Mouse (Mus musculus) MEL (cell line): ENCODE measurements around the gene Pde4a. TPM values are rescaled to one million over a fixed set of nuclear protein-coding genes. Genes with fewer than 3 reads are reported as not detected.

Source experiments
- DNase-seq: peaks from one replicate; pipeline ENCODE4 v3.0.0; 2011; ENCODE audit warnings: low read depth, low spot score
- H3K27ac ChIP-seq: 2 replicates; pipeline ENCODE4 v1.5.1; 2012; ENCODE audit warnings: low read depth, mild to moderate bottlenecking, control low read depth, low read length, moderate library complexity; ENCODE audit not compliant: control insufficient read depth
- H3K27me3 ChIP-seq, 2 experiments: fragments of 150-350 bp in 1 of 2; sonication (generic) in 1 of 2; 2 replicates each; pipeline ENCODE4 v1.6.1; 2012; ENCODE audit warnings: low read length in 2 of 2, mild to moderate bottlenecking in 2 of 2, improper control_type of control experiment in 1 of 2, moderate library complexity in 1 of 2; ENCODE audit not compliant: insufficient read depth in 2 of 2, control insufficient read depth in 1 of 2
- H3K36me3 ChIP-seq, 2 experiments: 2 replicates each; pipeline ENCODE4 v1.6.1; 2012 to 2014; ENCODE audit warnings: low read length in 2 of 2, improper control_type of control experiment in 1 of 2, inconsistent platforms in 1 of 2, mild to moderate bottlenecking in 1 of 2; ENCODE audit not compliant: insufficient read depth in 2 of 2, control insufficient read depth in 1 of 2
- H3K4me1 ChIP-seq, 2 experiments: fragments of 150-350 bp in 1 of 2; sonication (generic) in 1 of 2; 2 replicates each; pipeline ENCODE4 v1.6.1; 2012; ENCODE audit warnings: low read length in 2 of 2, improper control_type of control experiment in 1 of 2, mild to moderate bottlenecking in 1 of 2; ENCODE audit not compliant: insufficient read depth in 2 of 2, control insufficient read depth in 1 of 2
- H3K4me3 ChIP-seq, 2 experiments: fragments of 150-350 bp in 1 of 2; sonication (generic) in 1 of 2; 2 replicates each; pipeline ENCODE4 v1.5.1; 2012; ENCODE audit warnings: low read depth in 2 of 2, low read length in 2 of 2, mild to moderate bottlenecking in 2 of 2, moderate library complexity in 2 of 2, control low read depth in 1 of 2, improper control_type of control experiment in 1 of 2; ENCODE audit not compliant: control insufficient read depth in 1 of 2, insufficient read depth in 1 of 2
- H3K79me2 ChIP-seq: 2 replicates; pipeline ENCODE4 v1.6.1; 2012; ENCODE audit warnings: mild to moderate bottlenecking, low read length, moderate library complexity; ENCODE audit not compliant: control insufficient read depth, poor library complexity, insufficient read depth
- H3K9ac ChIP-seq: 2 replicates; pipeline ENCODE4 v1.6.1; 2012; ENCODE audit warnings: low read depth, mild to moderate bottlenecking, control low read depth, low read length, moderate library complexity; ENCODE audit not compliant: control insufficient read depth, poor library complexity, severe bottlenecking
- H3K9me3 ChIP-seq: fragments of 150-350 bp; sonication (generic); replicated peaks from 2 replicates; pipeline ENCODE4 v1.6.1; 2012; ENCODE audit warnings: mild to moderate bottlenecking, low read length, improper control_type of control experiment, moderate library complexity; ENCODE audit not compliant: insufficient read depth
- BHLHE40 ChIP-seq: IDR thresholded peaks from 2 replicates; pipeline ENCODE4 v1.6.1; 2012; ENCODE audit warnings: low read depth, mild to moderate bottlenecking, inconsistent platforms, low read length, improper control_type of control experiment, borderline replicate concordance
- CHD1 ChIP-seq: IDR thresholded peaks from 2 replicates; pipeline ENCODE4 v1.6.1; 2012; ENCODE audit warnings: low read depth, mild to moderate bottlenecking, inconsistent platforms, low read length, improper control_type of control experiment
- E2F4 ChIP-seq: IDR thresholded peaks from 2 replicates; pipeline ENCODE4 v1.6.1; 2011; ENCODE audit warnings: low read depth, low read length, improper control_type of control experiment, borderline replicate concordance
- ELF1 ChIP-seq: IDR thresholded peaks from 2 replicates; pipeline ENCODE4 v1.6.1; 2014; ENCODE audit warnings: low read depth, mild to moderate bottlenecking, inconsistent platforms, low read length, improper control_type of control experiment, moderate library complexity
- EP300 ChIP-seq, 2 experiments: IDR thresholded peaks; 2 replicates each; pipeline ENCODE4 v1.6.1; 2011; ENCODE audit warnings: improper control_type of control experiment in 2 of 2, low read length in 2 of 2, low read depth in 1 of 2, mild to moderate bottlenecking in 1 of 2
- ETS1 ChIP-seq: IDR thresholded peaks from 2 replicates; pipeline ENCODE4 v1.6.1; 2012; ENCODE audit warnings: low read depth, mild to moderate bottlenecking, inconsistent platforms, low read length, improper control_type of control experiment, moderate library complexity
- GABPA ChIP-seq: IDR thresholded peaks from 2 replicates; pipeline ENCODE4 v1.6.1; 2012; ENCODE audit warnings: low read depth, mild to moderate bottlenecking, inconsistent platforms, low read length, improper control_type of control experiment, moderate library complexity
- HCFC1 ChIP-seq: IDR thresholded peaks from 2 replicates; pipeline ENCODE4 v1.6.1; 2012; ENCODE audit warnings: low read depth, mild to moderate bottlenecking, inconsistent platforms, low read length, improper control_type of control experiment, moderate library complexity
- JUND ChIP-seq: IDR thresholded peaks from 2 replicates; pipeline ENCODE4 v1.6.1; 2011; ENCODE audit warnings: low read depth, mild to moderate bottlenecking, improper control_type of control experiment, low read length
- KAT2A ChIP-seq: conservative IDR thresholded peaks from 2 replicates; pipeline ENCODE4 v1.6.1; 2012; ENCODE audit warnings: low read depth, low read length, improper control_type of control experiment, inconsistent platforms
- MAFK ChIP-seq: IDR thresholded peaks from 2 replicates; pipeline ENCODE4 v1.6.1; 2011; ENCODE audit warnings: low read depth, mild to moderate bottlenecking, low read length, improper control_type of control experiment, borderline replicate concordance
- MAX ChIP-seq: IDR thresholded peaks from 2 replicates; pipeline ENCODE4 v1.6.1; 2011; ENCODE audit warnings: low read length, improper control_type of control experiment
- MAZ ChIP-seq: IDR thresholded peaks from 2 replicates; pipeline ENCODE4 v1.6.1; 2012; ENCODE audit warnings: low read depth, mild to moderate bottlenecking, inconsistent platforms, low read length, improper control_type of control experiment
- MEF2A ChIP-seq: IDR thresholded peaks from 2 replicates; pipeline ENCODE4 v1.6.1; 2014; ENCODE audit warnings: low read depth, mild to moderate bottlenecking, inconsistent platforms, low read length, improper control_type of control experiment; ENCODE audit not compliant: poor library complexity, insufficient replicate concordance, severe bottlenecking; ENCODE audit errors: extremely low read depth
- MXI1 ChIP-seq: IDR thresholded peaks from 2 replicates; pipeline ENCODE4 v1.6.1; 2011; ENCODE audit warnings: mild to moderate bottlenecking, low read depth, low read length, improper control_type of control experiment
- MYB ChIP-seq: IDR thresholded peaks from 2 replicates; pipeline ENCODE4 v1.6.1; 2011; ENCODE audit warnings: mild to moderate bottlenecking, low read depth, low read length, improper control_type of control experiment
- MYC ChIP-seq: IDR thresholded peaks from 2 replicates; pipeline ENCODE4 v1.6.1; 2011; ENCODE audit warnings: low read depth, mild to moderate bottlenecking, low read length, improper control_type of control experiment, moderate library complexity
- NELFE ChIP-seq: IDR thresholded peaks from 2 replicates; pipeline ENCODE4 v1.6.1; 2011; ENCODE audit warnings: low read depth, low read length, improper control_type of control experiment
- NRF1 ChIP-seq: IDR thresholded peaks from 2 replicates; pipeline ENCODE4 v1.6.1; 2014; ENCODE audit warnings: low read depth, mild to moderate bottlenecking, inconsistent platforms, low read length, improper control_type of control experiment, moderate library complexity; ENCODE audit not compliant: poor library complexity, insufficient read depth, severe bottlenecking
- POLR2A ChIP-seq, 2 experiments: IDR thresholded peaks; 2 replicates each; pipeline ENCODE4 v1.6.1; 2011 to 2012; ENCODE audit warnings: low read length in 2 of 2, mild to moderate bottlenecking in 2 of 2, control low read depth in 1 of 2, improper control_type of control experiment in 1 of 2, low read depth in 1 of 2, moderate library complexity in 1 of 2; ENCODE audit not compliant: control insufficient read depth in 1 of 2, insufficient read depth in 1 of 2, poor library complexity in 1 of 2
- POLR2AphosphoS2 ChIP-seq: IDR thresholded peaks from 2 replicates; pipeline ENCODE4 v1.6.1; 2011; ENCODE audit warnings: low read length, improper control_type of control experiment
- SIN3A ChIP-seq: IDR thresholded peaks from 2 replicates; pipeline ENCODE4 v1.6.1; 2012; ENCODE audit warnings: low read length, improper control_type of control experiment, inconsistent platforms
- TAL1 ChIP-seq: IDR thresholded peaks from 2 replicates; pipeline ENCODE4 v1.6.1; 2012; ENCODE audit warnings: mild to moderate bottlenecking, inconsistent platforms, low read length, moderate library complexity, mixed read lengths
- TBP ChIP-seq: IDR thresholded peaks from 2 replicates; pipeline ENCODE4 v1.8.0; 2011; ENCODE audit warnings: low read depth, low read length, improper control_type of control experiment
- UBTF ChIP-seq: IDR thresholded peaks from 2 replicates; pipeline ENCODE4 v1.6.1; 2012; ENCODE audit warnings: low read depth, mild to moderate bottlenecking, inconsistent platforms, low read length, improper control_type of control experiment, moderate library complexity, borderline replicate concordance; ENCODE audit not compliant: insufficient read depth
- USF1 ChIP-seq: IDR thresholded peaks from 2 replicates; pipeline ENCODE4 v1.6.1; 2014; ENCODE audit warnings: low read depth, mild to moderate bottlenecking, inconsistent platforms, low read length, improper control_type of control experiment, moderate library complexity
- USF2 ChIP-seq, 2 experiments: IDR thresholded peaks; 2 replicates each; pipeline ENCODE4 v1.6.1; 2011 to 2012; ENCODE audit warnings: improper control_type of control experiment in 2 of 2, low read length in 2 of 2, borderline replicate concordance in 1 of 2, inconsistent platforms in 1 of 2, low read depth in 1 of 2, mild to moderate bottlenecking in 1 of 2; ENCODE audit not compliant: insufficient read depth in 1 of 2
- ZC3H11A ChIP-seq: IDR thresholded peaks from 2 replicates; pipeline ENCODE4 v1.6.1; 2012; ENCODE audit warnings: low read depth, mild to moderate bottlenecking, inconsistent platforms, low read length, improper control_type of control experiment
- ZKSCAN1 ChIP-seq: IDR thresholded peaks from 2 replicates; pipeline ENCODE4 v1.6.1; 2012; ENCODE audit warnings: low read depth, mild to moderate bottlenecking, inconsistent platforms, low read length, improper control_type of control experiment, moderate library complexity
- ZMIZ1 ChIP-seq: IDR thresholded peaks from 2 replicates; pipeline ENCODE4 v1.6.1; 2012; ENCODE audit warnings: low read depth, mild to moderate bottlenecking, inconsistent platforms, low read length, improper control_type of control experiment, moderate library complexity
- polyA plus RNA-seq, 2 experiments: library from polyadenylated mRNA; stranded (reverse) in 1 of 2; unstranded in 1 of 2; fragments of >175 nt in 1 of 2; fragments of >200 nt in 1 of 2; gene quantifications; 2 replicates each; pipeline versions ENCODE4 v1.2.1 to v1.2.4; 2012; ENCODE audit warnings: low replicate concordance in 2 of 2, low read depth in 1 of 2; ENCODE audit not compliant: insufficient read length in 2 of 2, insufficient read depth in 1 of 2, missing spikeins in 1 of 2
- total RNA-seq: library from RNA; depleted of rRNA; stranded (reverse); fragments of 300-350 nt; gene quantifications from 2 replicates; pipeline ENCODE4 v1.2.3, GENCODE M21; 2012

Gene Pde4a
- total and polyA plus RNA-seq, 3 experiments, result 16.6 to 53.9 (median 45.6) TPM

GRCm38 (mm10) chr9:21167140-21168097 is 1.9 kb downstream of the Pde4a start (continued):
- no peak for TF ChIP-seq ELF1

- peaks cover 25 to 42% of the 10 kb centered on the region in 2 experiments for H3K4me1 ChIP-seq
- peak overlapping the region; percentile 82 for H3K9ac ChIP-seq
- H3K36me3 ChIP-seq, result peaks cover 0 to 29% of the 10 kb centered on the region in 2 experiments; a peak in 2 of 4 replicates
- DNase-seq, result peak; percentile 100
- H3K4me3 ChIP-seq, result peak overlapping the region; percentile 71 to 81
- no peaks in the 10 kb centered on the region for H3K27me3 ChIP-seq
- H3K79me2 ChIP-seq, result peaks cover 41% of the 10 kb centered on the region
- peak overlapping the region; percentile 79 for H3K27ac ChIP-seq
- no peaks in the 10 kb centered on the region for H3K9me3 ChIP-seq
- no peak for TF ChIP-seq MAFK
- no peak for TF ChIP-seq MYC
- no peak for TF ChIP-seq EP300 (IDR thresholded peaks at IDR 0.05; ENCODE audit: low read depth in 1 of 2, low read length in 2 of 2)
- TF ChIP-seq USF2 (IDR thresholded peaks at IDR 0.05; ENCODE audit: borderline replicate concordance in 1 of 2, insufficient read depth in 1 of 2, low read depth in 1 of 2, low read length in 2 of 2), result no peak
- no peak for TF ChIP-seq NRF1
- TF ChIP-seq NELFE, result no peak
- TF ChIP-seq KAT2A, result no peak
- no peak for TF ChIP-seq E2F4
- TF ChIP-seq HCFC1, result no peak
- no peak for TF ChIP-seq SIN3A
- TF ChIP-seq MXI1, result no peak
- TF ChIP-seq USF1, result no peak
- no peak for TF ChIP-seq POLR2AphosphoS2
- peak in 1 of 2 experiments; percentile 82; a peak in 2 of 4 replicates for TF ChIP-seq POLR2A (IDR thresholded peaks at IDR 0.05; ENCODE audit: control insufficient read depth in 1 of 2, insufficient read depth in 1 of 2, low read depth in 1 of 2, low read length in 2 of 2, poor library complexity in 1 of 2)
- TF ChIP-seq CHD1, result no peak
- TF ChIP-seq GABPA, result no peak
- no peak for TF ChIP-seq BHLHE40
- no peak for TF ChIP-seq ZMIZ1
- TF ChIP-seq MAX, result no peak
- TF ChIP-seq UBTF, result peak; percentile 97
- TF ChIP-seq ZC3H11A, result no peak
- TF ChIP-seq JUND, result no peak
- no peak for TF ChIP-seq ETS1
- TF ChIP-seq MAZ, result no peak
- peak; percentile 81 for TF ChIP-seq TAL1
- peak; percentile 97 for TF ChIP-seq TBP
- no peak for TF ChIP-seq MEF2A
- TF ChIP-seq MYB, result no peak
- no peak for TF ChIP-seq ZKSCAN1
These were observed 2.9 kb downstream of the Pde4a start for GRCm38 (mm10) chr9:21168161-21169123.
